Mouse (Mus musculus) ES-Bruce4 (cell line): ENCODE measurements around the gene Rtn1.

ENCODE experiments used
- CTCF ChIP-seq: IDR thresholded peaks from one replicate; pipeline ENCODE4 v1.8.1; 2011; ENCODE audit warnings: low read depth, low read length
- EP300 ChIP-seq: IDR thresholded peaks from 2 replicates; pipeline ENCODE4 v1.6.1; 2011; ENCODE audit warnings: low read depth, low read length; ENCODE audit not compliant: insufficient read depth
- POLR2A ChIP-seq: IDR thresholded peaks from one replicate; pipeline ENCODE4 v1.8.1; 2011; ENCODE audit warnings: low read length; ENCODE audit not compliant: insufficient read depth

GRCm38 (mm10) chr12:72360926-72361615 lies 47.8 kb downstream of the Rtn1 start:
- TF ChIP-seq CTCF (no peak), EP300 (no peak), POLR2A (no peak)
